Mouse (Mus musculus) embryonic facial prominence, embryonic 11.5 days (tissue): ENCODE data around the gene Snd1. TPM values are rescaled to one million over a fixed set of nuclear protein-coding genes. Genes with fewer than 3 reads are reported as not detected.
A peak's percentile ranks its signal among the peaks of the same experiment; 100 is the strongest.

Experiments used
- ATAC-seq: fragments of 200-750 bp; cut with Nextera tagmentation; replicated peaks from 2 replicates; pipeline ENCODE4 v1.8.0; 2017; ENCODE audit warnings: low read depth; ENCODE audit not compliant: insufficient number of reproducible peaks, low FRiP score, low TSS enrichment
- DNase-seq: peaks from one replicate; pipeline ENCODE4 v3.0.0-alpha.2; 2015; ENCODE audit warnings: low spot score
- H3K27ac ChIP-seq: fragments of 300-500 bp; sonication (generic); replicated peaks from 2 replicates; pipeline ENCODE4 v1.5.1; 2014; ENCODE audit warnings: mild to moderate bottlenecking, low read depth, low read length, control low read depth
- H3K27me3 ChIP-seq: fragments of 300-500 bp; sonication (generic); 2 replicates; pipeline ENCODE4 v1.6.1; 2014; ENCODE audit warnings: mild to moderate bottlenecking, low read length, moderate library complexity, mixed read lengths; ENCODE audit not compliant: control insufficient read depth, insufficient read depth
- H3K36me3 ChIP-seq: fragments of 300-500 bp; sonication (generic); replicated peaks from 2 replicates; pipeline ENCODE4 v1.6.1; 2014; ENCODE audit warnings: low read depth, mild to moderate bottlenecking, low read length, moderate library complexity, mixed read lengths; ENCODE audit not compliant: control insufficient read depth, insufficient read depth
- H3K4me1 ChIP-seq: fragments of 300-500 bp; sonication (generic); 2 replicates; pipeline ENCODE4 v1.6.1; 2014; ENCODE audit warnings: low read length, mixed read lengths; ENCODE audit not compliant: control insufficient read depth, insufficient read depth
- H3K4me2 ChIP-seq: fragments of 300-500 bp; sonication (generic); 2 replicates; pipeline ENCODE4 v1.6.1; 2014; ENCODE audit warnings: low read depth, mild to moderate bottlenecking, control low read depth, low read length, moderate library complexity
- H3K4me3 ChIP-seq: fragments of 300-500 bp; sonication (generic); 2 replicates; pipeline ENCODE4 v1.5.1; 2014; ENCODE audit warnings: low read depth, low read length, control low read depth
- H3K9ac ChIP-seq: fragments of 300-500 bp; sonication (generic); replicated peaks from 2 replicates; pipeline ENCODE4 v1.6.1; 2014; ENCODE audit warnings: mild to moderate bottlenecking, control low read depth, low read length
- H3K9me3 ChIP-seq: fragments of 300-500 bp; sonication (generic); replicated peaks from 2 replicates; pipeline ENCODE4 v1.6.1; 2016; ENCODE audit warnings: mild to moderate bottlenecking, low read length, inconsistent platforms, mixed read lengths; ENCODE audit not compliant: control insufficient read depth
- WGBS: fragments of 180-500 bp; shearing (Covaris S2); extraction: QIAGEN DNeasy Blood & Tissue Kit; methylation state at CpG from one replicate; pipeline ENCODE4 v1.1.7; 2014; 5-methylcytosine and 5-hydroxymethylcytosine counted together
- polyA plus RNA-seq: library from polyadenylated mRNA; unstranded; fragments of >200 nt; fragmentation: Nextera tagmentation; extraction: Ambion mirVana; gene quantifications from 2 replicates; pipeline ENCODE4 v1.2.1, GENCODE M21; 2014

The Snd1 gene
- polyA plus RNA-seq, 1 experiment from 2014 or later = 92.6 TPM

DNA sequence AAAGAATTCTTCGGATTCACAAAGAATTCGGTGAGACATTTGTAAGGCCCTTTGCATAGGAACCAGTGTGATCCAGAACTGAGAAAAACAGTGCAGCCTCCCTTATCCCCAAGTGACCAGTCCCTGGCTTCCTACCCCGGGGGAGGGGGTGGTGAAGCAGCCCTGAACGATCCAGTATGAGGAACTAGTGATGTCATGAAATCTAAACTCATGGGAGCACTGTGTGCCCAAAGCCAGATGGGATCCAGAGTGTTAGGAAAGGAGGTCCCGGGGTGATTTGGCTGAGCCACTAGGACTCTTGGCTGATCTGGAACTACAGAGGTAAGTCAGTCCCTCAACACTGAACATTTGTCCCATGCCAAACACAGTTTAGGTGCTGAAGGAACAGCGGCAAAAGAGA, 420.8 kb downstream of the Snd1 start:
- H3K4me1 ChIP-seq = no peaks in the 10 kb centered on the region
- DNase-seq = peak; percentile 41
- no peak overlapping the region for H3K27ac ChIP-seq
- no peak overlapping the region for H3K4me2 ChIP-seq
- no peaks in the 10 kb centered on the region for H3K9me3 ChIP-seq
- ATAC-seq = no peak
- no peaks in the 10 kb centered on the region for H3K36me3 ChIP-seq
- no peak overlapping the region for H3K9ac ChIP-seq
- 80% methylated on average over 6 of the region's 6 CpGs for WGBS
- no peaks in the 10 kb centered on the region for H3K27me3 ChIP-seq
- no peak overlapping the region for H3K4me3 ChIP-seq

GRCm38 (mm10) chr6:28896762-28897320, 421.9 kb downstream of the Snd1 start:
- 32% methylated on average over 5 of the region's 5 CpGs for WGBS
- H3K36me3 ChIP-seq = no peaks in the 10 kb centered on the region
- no peaks in the 10 kb centered on the region for H3K4me1 ChIP-seq
- H3K4me3 ChIP-seq = no peak overlapping the region
- no peak overlapping the region for H3K27ac ChIP-seq
- no peak overlapping the region for H3K9ac ChIP-seq
- H3K9me3 ChIP-seq = no peaks in the 10 kb centered on the region
- H3K27me3 ChIP-seq = no peaks in the 10 kb centered on the region
- no peak overlapping the region for H3K4me2 ChIP-seq
- DNase-seq (no peak), ATAC-seq (no peak)

- Histone ChIP-seq H3K4me2 (no peak overlapping the region), H3K27me3 (no peaks in the 10 kb centered on the region), H3K4me3 (no peak overlapping the region), H3K9me3 (no peaks in the 10 kb centered on the region), H3K27ac (no peak overlapping the region), H3K4me1 (no peaks in the 10 kb centered on the region), H3K9ac (no peak overlapping the region), H3K36me3 (no peaks in the 10 kb centered on the region)
- 55% methylated on average over 11 of the region's 11 CpGs for whole genome bisulfite sequencing
- ATAC-seq (no peak), DNase-seq (no peak)
Measured at GRCm38 (mm10) chr6:28897326-28898085, 422.6 kb downstream of the Snd1 start.

GRCm38 (mm10) chr6:28898836-28899235, 423.9 kb downstream of the Snd1 start:
- 18% methylated on average over 10 of the region's 10 CpGs for WGBS
- Histone ChIP-seq H3K9me3 (no peaks in the 10 kb centered on the region), H3K36me3 (no peaks in the 10 kb centered on the region), H3K4me1 (no peaks in the 10 kb centered on the region), H3K4me3 (no peak overlapping the region), H3K4me2 (no peak overlapping the region), H3K9ac (no peak overlapping the region), H3K27me3 (no peaks in the 10 kb centered on the region), H3K27ac (no peak overlapping the region)
- peak; percentile 41 for DNase-seq
- no peak for ATAC-seq

DNA sequence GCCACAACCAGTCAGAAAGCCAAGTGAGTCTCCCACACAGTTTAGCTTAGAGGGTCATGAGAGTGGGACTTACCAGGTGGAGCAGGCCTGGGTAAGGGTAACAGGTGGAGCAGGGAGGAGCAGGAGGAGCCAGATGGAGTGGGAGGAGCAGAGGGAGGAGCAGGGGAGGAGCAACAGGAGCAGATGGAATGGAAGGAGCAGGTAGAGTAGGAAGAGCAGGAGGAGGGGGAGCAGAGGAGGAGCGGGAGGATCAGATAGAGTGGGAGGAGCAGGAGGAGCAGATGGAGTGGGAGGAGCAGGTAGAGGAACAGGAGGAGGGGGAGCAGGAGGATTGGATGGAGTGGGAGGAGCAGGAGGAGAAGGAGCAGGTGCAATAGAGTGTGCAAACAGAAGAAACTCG, 427.6 kb downstream of the Snd1 start:
- no peaks in the 10 kb centered on the region for H3K36me3 ChIP-seq
- no peak overlapping the region for H3K4me2 ChIP-seq
- H3K27ac ChIP-seq = no peak overlapping the region
- no peaks in the 10 kb centered on the region for H3K27me3 ChIP-seq
- ATAC-seq = no peak
- WGBS = 79% methylated on average over 2 of the region's 2 CpGs
- no peak overlapping the region for H3K9ac ChIP-seq
- H3K9me3 ChIP-seq = no peaks in the 10 kb centered on the region
- DNase-seq = no peak
- H3K4me1 ChIP-seq = no peaks in the 10 kb centered on the region
- no peak overlapping the region for H3K4me3 ChIP-seq

DNA sequence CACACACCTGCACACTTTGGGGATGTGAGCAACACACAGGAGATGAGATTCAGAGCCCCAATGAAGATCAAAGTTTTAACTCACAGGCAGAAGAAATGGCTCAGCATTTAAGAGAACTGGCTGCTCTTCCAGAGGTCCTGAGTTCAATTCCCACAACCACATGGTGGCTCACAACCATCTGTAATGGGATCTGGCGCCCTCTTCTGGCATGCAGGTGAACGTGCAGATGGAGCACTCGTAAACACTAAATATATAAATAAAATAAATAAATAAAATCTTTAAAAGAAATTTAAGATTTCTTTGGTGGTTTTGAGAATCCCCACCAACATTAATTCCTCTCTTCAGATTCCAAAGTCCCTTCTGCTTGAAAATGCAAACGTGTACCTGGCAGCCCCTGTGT, 429.5 kb downstream of the Snd1 start:
- ATAC-seq = no peak

DNA sequence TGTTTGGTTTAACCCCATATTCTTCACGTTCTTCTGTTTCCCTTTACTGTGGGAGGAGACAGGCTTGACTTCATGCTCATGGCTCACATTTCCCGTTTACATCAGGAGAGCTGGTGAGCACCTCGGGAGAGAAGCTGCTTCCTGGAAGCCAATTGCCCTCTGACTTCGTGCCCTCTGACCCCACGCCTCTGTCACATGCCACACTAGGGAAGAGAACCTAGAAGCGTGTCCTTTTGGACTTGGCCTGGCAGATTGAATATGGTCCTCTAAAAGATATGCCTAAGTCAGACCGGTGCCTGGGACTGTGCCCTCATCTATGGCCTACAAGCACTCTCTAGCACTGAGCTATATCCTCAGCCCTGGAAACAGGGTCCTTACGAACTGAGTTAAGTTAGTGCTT, 430.4 kb downstream of the Snd1 start:
- 54% methylated on average over 8 of the region's 8 CpGs for WGBS
- no peaks in the 10 kb centered on the region for H3K36me3 ChIP-seq
- H3K4me1 ChIP-seq = no peaks in the 10 kb centered on the region
- H3K9ac ChIP-seq = no peak overlapping the region
- H3K27ac ChIP-seq = no peak overlapping the region
- H3K4me2 ChIP-seq = no peak overlapping the region
- H3K27me3 ChIP-seq = no peaks in the 10 kb centered on the region
- DNase-seq (no peak), ATAC-seq (no peak)
- no peaks in the 10 kb centered on the region for H3K9me3 ChIP-seq
- no peak overlapping the region for H3K4me3 ChIP-seq

More for the DNA sequence above, 429.5 kb downstream of the Snd1 start:
- Histone ChIP-seq H3K4me1 (no peaks in the 10 kb centered on the region), H3K9ac (no peak overlapping the region), H3K27ac (no peak overlapping the region), H3K4me2 (no peak overlapping the region), H3K27me3 (no peaks in the 10 kb centered on the region), H3K4me3 (no peak overlapping the region), H3K9me3 (no peaks in the 10 kb centered on the region), H3K36me3 (no peaks in the 10 kb centered on the region)
- WGBS = 62% methylated on average over 4 of the region's 4 CpGs
- DNase-seq = no peak

DNA sequence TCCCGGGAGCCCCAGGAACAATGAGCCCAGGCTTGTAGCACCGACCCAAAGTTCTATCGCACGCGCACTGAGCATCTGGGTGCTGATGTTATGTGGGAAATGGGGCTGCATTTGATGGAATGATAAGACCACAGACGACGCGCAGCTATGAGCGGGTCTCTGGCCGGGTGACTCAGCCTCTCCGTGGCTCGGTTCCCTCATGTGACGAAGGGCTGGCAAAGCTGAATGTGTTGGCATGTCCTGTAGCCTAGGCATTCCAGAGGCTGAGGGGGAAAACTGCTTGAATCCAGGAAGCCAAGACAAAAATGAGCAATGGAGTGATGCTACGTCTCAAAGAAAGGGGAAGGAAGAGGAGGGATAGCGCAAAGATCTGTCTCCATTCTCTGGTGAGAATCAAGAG, 434.9 kb downstream of the Snd1 start:
- Histone ChIP-seq H3K4me1 (no peaks in the 10 kb centered on the region), H3K9ac (no peak overlapping the region), H3K4me3 (no peak overlapping the region), H3K27me3 (no peaks in the 10 kb centered on the region), H3K4me2 (no peak overlapping the region), H3K27ac (no peak overlapping the region), H3K36me3 (no peaks in the 10 kb centered on the region), H3K9me3 (no peaks in the 10 kb centered on the region)
- WGBS = 83% methylated on average over 15 of the region's 15 CpGs
- no peak for ATAC-seq
- no peak for DNase-seq
